Mouse (Mus musculus): ENCODE measurements around the gene Cd48.

GRCm38 (mm10) chr1:171638686-171639085 lies 43.1 kb upstream of the Cd48 start:
- TF ChIP-seq CTCF (IDR thresholded peaks at IDR 0.05; ENCODE audit: insufficient read depth, low read depth, low read length) (no peak), POLR2A (IDR thresholded peaks at IDR 0.05; ENCODE audit: insufficient read depth, low read depth, low read length) (no peak)

All from olfactory bulb, adult 2 months (tissue).